Comparison of ENCODE assay signal across 8 mouse cellular contexts in the genomic region with DNA sequence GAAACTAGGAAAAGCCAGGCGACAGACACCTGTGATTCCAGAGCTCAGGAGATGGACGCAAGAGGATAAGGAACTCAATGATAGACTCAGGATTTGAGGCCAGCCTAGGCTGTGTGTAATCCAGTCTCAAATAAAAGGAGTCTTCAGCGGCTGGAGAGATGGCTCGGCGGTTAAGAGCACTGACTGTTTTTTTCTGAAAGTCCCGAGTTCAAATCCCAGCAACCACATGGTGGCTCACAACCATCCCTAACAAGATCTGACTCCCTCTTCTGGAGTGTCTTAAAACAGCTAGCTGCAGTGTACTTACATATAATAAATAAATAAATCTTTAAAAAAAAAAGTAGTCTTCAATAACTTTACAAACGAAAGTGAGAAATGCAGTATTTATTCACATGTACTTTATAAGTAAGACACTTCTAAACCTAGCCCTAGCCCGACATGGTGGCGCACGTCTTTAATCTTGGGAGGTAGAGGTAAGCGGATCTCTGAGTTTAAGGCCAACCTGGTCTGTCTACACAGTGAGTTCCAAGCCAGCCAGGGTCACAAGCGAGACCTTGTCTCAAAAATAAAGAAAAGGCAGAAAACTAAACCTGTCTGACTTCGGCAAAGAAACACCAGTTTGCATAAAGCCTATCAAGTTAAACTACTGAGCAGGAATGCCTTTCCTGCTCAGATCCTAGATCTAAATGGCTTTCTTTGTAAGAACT. TPM values are rescaled to one million over a fixed set of nuclear protein-coding genes. Genes with fewer than 3 reads are reported as not detected.
DNase-seq lines count a peak whose midpoint lies in the region; ATAC-seq and TF ChIP-seq lines count a peak whose summit lies in the region.

No protein-coding gene starts in this region.

- in situ Hi-C loops in CH12.LX (cut with MboI; ENCODE audit: low pct_ligation_motif_present, low pct_unique_long_range_greater_than_20kb, low sequenced_read_pairs), result no loop called here

- peak in 1 of 2 experiments; percentile 46; a peak in 2 of 4 replicates for TF ChIP-seq CTCF in CH12.LX (conservative IDR thresholded peaks at IDR 0.05 in 1 of 2, IDR thresholded peaks at IDR 0.05 in 1 of 2; ENCODE audit: low read depth in 2 of 2, low read length in 2 of 2)
- TF ChIP-seq CTCF in cortical plate, adult 2 months (IDR thresholded peaks at IDR 0.05; ENCODE audit: extremely low read depth, insufficient read depth, low read length), result no peak

- no peak for TF ChIP-seq POLR2A in CH12.LX (IDR thresholded peaks at IDR 0.05; ENCODE audit: low read depth, low read length)
- TF ChIP-seq POLR2A in cortical plate, adult 2 months (IDR thresholded peaks at IDR 0.05; ENCODE audit: extremely low read depth, insufficient read depth, low read length), result no peak
- no peak for TF ChIP-seq POLR2A in limb, embryonic 14.5 days (IDR thresholded peaks at IDR 0.05; ENCODE audit: borderline replicate concordance, extremely low read depth, insufficient read depth, insufficient read length)

- H3K27ac ChIP-seq in CH12.LX (ENCODE audit: insufficient read depth, low read depth), result peak overlapping the region; percentile 88
- H3K27ac ChIP-seq in cortical plate, adult 2 months (ENCODE audit: insufficient read depth, low read length), result no peak overlapping the region
- peak overlapping the region; percentile 97 for H3K27ac ChIP-seq in hindbrain, embryonic 10.5 days
- H3K27ac ChIP-seq in limb, embryonic 14.5 days (replicated peaks; ENCODE audit: low read depth, low read length), result peak overlapping the region; percentile 97
- H3K27ac ChIP-seq in neural tube, embryonic 14.5 days (ENCODE audit: low read depth, low read length), result peak overlapping the region; percentile 94

- TF ChIP-seq RAD21 in CH12.LX (IDR thresholded peaks at IDR 0.05; ENCODE audit: low read depth, low read length), result no peak; the same call in 1 of the 2 replicates

- dilution Hi-C loops in CH12.LX (cut with MboI; ENCODE audit: extremely low pct_ligation_motif_present, extremely low pct_unique_long_range_greater_than_20kb, low sequenced_read_pairs), result no loop called here

- DNase-seq in 3T3-L1 (ENCODE audit: low read depth, low spot score) (peak; percentile 58), CH12.LX (ENCODE audit: extremely low read depth) (peak; percentile 21)
- peak; percentile 3 for DNase-seq in hindbrain, embryonic 10.5 days (ENCODE audit: low spot score)
- peak; percentile 21 for DNase-seq in limb, embryonic 14.5 days (ENCODE audit: low spot score)
- no peak for DNase-seq in frontal cortex, postnatal 14 days (ENCODE audit: low spot score in 2 of 2)
- DNase-seq in layer of hippocampus, adult 9-10 months (ENCODE audit: low spot score), result no peak

- no peaks in the 10 kb centered on the region for H3K27me3 ChIP-seq in CH12.LX (replicated peaks)
- no peaks in the 10 kb centered on the region for H3K27me3 ChIP-seq in hindbrain, embryonic 10.5 days (ENCODE audit: insufficient read depth, poor library complexity, severe bottlenecking)
- H3K27me3 ChIP-seq in limb, embryonic 14.5 days (ENCODE audit: control insufficient read depth, insufficient read depth, low read length), result no peaks in the 10 kb centered on the region
- H3K27me3 ChIP-seq in neural tube, embryonic 14.5 days (ENCODE audit: control insufficient read depth, insufficient read depth, low read length), result no peaks in the 10 kb centered on the region

- peak overlapping the region; percentile 82 for H3K9ac ChIP-seq in CH12.LX (ENCODE audit: insufficient read depth, low read depth)
- H3K9ac ChIP-seq in limb, embryonic 14.5 days (ENCODE audit: low read depth, low read length, severe bottlenecking), result peak overlapping the region; percentile 94
- H3K9ac ChIP-seq in neural tube, embryonic 14.5 days (replicated peaks; ENCODE audit: low read depth, low read length), result peak overlapping the region; percentile 91

- 32% methylated on average over 13 of the region's 13 CpGs for WGBS in hindbrain, embryonic 10.5 days
- 25% methylated on average over 13 of the region's 13 CpGs for WGBS in limb, embryonic 14.5 days
- whole genome bisulfite sequencing in neural tube, embryonic 14.5 days, result 27% methylated on average over 13 of the region's 13 CpGs

- no peak for ATAC-seq in limb, embryonic 14.5 days (ENCODE audit: low FRiP score, low read depth)
- ATAC-seq in neural tube, embryonic 14.5 days (ENCODE audit: low read depth), result no peak

- peaks cover 8 to 18% of the 10 kb centered on the region in 2 experiments for H3K4me1 ChIP-seq in CH12.LX (ENCODE audit: control insufficient read depth in 1 of 2, insufficient read depth in 2 of 2)
- H3K4me1 ChIP-seq in cortical plate, adult 2 months (ENCODE audit: control insufficient read depth, insufficient read depth, low read length), result peaks cover 4% of the 10 kb centered on the region; the same call in 1 of the 2 replicates
- peaks cover 21% of the 10 kb centered on the region for H3K4me1 ChIP-seq in hindbrain, embryonic 10.5 days (replicated peaks)
- peaks cover 2% of the 10 kb centered on the region; the same call in 1 of the 2 replicates for H3K4me1 ChIP-seq in limb, embryonic 14.5 days (ENCODE audit: control insufficient read depth, insufficient read depth, low read length)
- H3K4me1 ChIP-seq in neural tube, embryonic 14.5 days (ENCODE audit: control insufficient read depth, insufficient read depth, low read length), result peaks cover 14% of the 10 kb centered on the region

- H3K4me2 ChIP-seq in CH12.LX (ENCODE audit: insufficient read depth, low read depth, poor library complexity, severe bottlenecking), result peak overlapping the region; percentile 84
- peak overlapping the region; percentile 50 for H3K4me2 ChIP-seq in limb, embryonic 14.5 days (replicated peaks; ENCODE audit: low read depth, low read length, severe bottlenecking)
- peak overlapping the region; percentile 71 for H3K4me2 ChIP-seq in neural tube, embryonic 14.5 days (ENCODE audit: low read depth, low read length)

- H3K9me3 ChIP-seq in CH12.LX (replicated peaks; ENCODE audit: low read length), result no peaks in the 10 kb centered on the region
- H3K9me3 ChIP-seq in hindbrain, embryonic 10.5 days, result no peaks in the 10 kb centered on the region
- H3K9me3 ChIP-seq in limb, embryonic 14.5 days (ENCODE audit: control insufficient read depth, low read length), result no peaks in the 10 kb centered on the region
- no peaks in the 10 kb centered on the region for H3K9me3 ChIP-seq in neural tube, embryonic 14.5 days (ENCODE audit: control insufficient read depth, low read length)

- peaks cover 30% of the 10 kb centered on the region for H3K79me2 ChIP-seq in CH12.LX (replicated peaks; ENCODE audit: control insufficient read depth, extremely low read depth, insufficient read depth, poor library complexity, severe bottlenecking)

- H3K36me3 ChIP-seq in CH12.LX (replicated peaks in 1 of 2; ENCODE audit: control insufficient read depth in 1 of 2, insufficient read depth in 1 of 2, low read length in 1 of 2), result no peaks in the 10 kb centered on the region
- H3K36me3 ChIP-seq in hindbrain, embryonic 10.5 days, result no peaks in the 10 kb centered on the region
- H3K36me3 ChIP-seq in limb, embryonic 14.5 days (ENCODE audit: control insufficient read depth, insufficient read depth, low read length), result no peaks in the 10 kb centered on the region
- H3K36me3 ChIP-seq in neural tube, embryonic 14.5 days (ENCODE audit: control insufficient read depth, insufficient read depth, low read length), result no peaks in the 10 kb centered on the region

- no peak for TF ChIP-seq EP300 in CH12.LX (IDR thresholded peaks at IDR 0.05; ENCODE audit: low read length)

- peak overlapping the region; percentile 70 to 93 (median 88) for H3K4me3 ChIP-seq in CH12.LX (replicated peaks in 1 of 3; ENCODE audit: low read depth in 2 of 3, low read length in 2 of 3, poor library complexity in 1 of 3)
- peak overlapping the region; percentile 63 for H3K4me3 ChIP-seq in cortical plate, adult 2 months (ENCODE audit: insufficient read depth, low read length)
- peak overlapping the region; percentile 95 for H3K4me3 ChIP-seq in hindbrain, embryonic 10.5 days
- H3K4me3 ChIP-seq in limb, embryonic 14.5 days (replicated peaks; ENCODE audit: low read length), result peak overlapping the region; percentile 90
- peak overlapping the region; percentile 94 for H3K4me3 ChIP-seq in neural tube, embryonic 14.5 days (ENCODE audit: low read depth, low read length)

TF ChIP-seq in CH12.LX, 34 proteins besides CTCF, POLR2A, EP300 and RAD21:
- TF ChIP-seq ZNF384 (IDR thresholded peaks at IDR 0.05; ENCODE audit: low read depth, low read length) (peak; percentile 36; the same call in 1 of the 2 replicates), MYC (IDR thresholded peaks at IDR 0.05; ENCODE audit: low read depth, low read length) (peak; percentile 69; the same call in 1 of the 2 replicates), SIN3A (IDR thresholded peaks at IDR 0.05; ENCODE audit: low read length) (no peak), TBP (conservative IDR thresholded peaks at IDR 0.05; ENCODE audit: low read depth, low read length) (0 out of 2 replicates have a peak, but pooled peaks have one; percentile 58)
TF ChIP-seq in CH12.LX: peak in this region for 3.

RNA-seq across cellular contexts. Expression of a gene that starts 1.1 kb away (rescaled TPM):
- total RNA-seq in CH12.LX (2012; rRNA removed) (14.1 and 15.7 TPM in 2 replicates), CH12.LX (2014; rRNA removed) (30.1 and 36.7 TPM in 2 replicates)
- polyA plus RNA-seq in CH12.LX (2012; ENCODE audit: insufficient read length, low read depth), result 23.7 and 25.8 TPM in 2 replicates
- polyA plus RNA-seq in cortical plate, adult 2 months (2012; rRNA removed), result 27.9 and 30.7 TPM in 2 replicates
- 28.5 and 40.3 TPM in 2 replicates for polyA plus RNA-seq in hindbrain, embryonic 10.5 days (2016; fragmentation: Nextera tagmentation; extraction: Ambion mirVana)
- polyA plus RNA-seq in limb, embryonic 14.5 days (2012; rRNA removed), result 41.8 and 44.3 TPM in 2 replicates
- polyA plus RNA-seq in limb, embryonic 14.5 days (2014; fragmentation: Nextera tagmentation; extraction: Ambion mirVana), result 43.6 and 49.7 TPM in 2 replicates
- 34.8 and 41.8 TPM in 2 replicates for polyA plus RNA-seq in neural tube, embryonic 14.5 days (2014; fragmentation: Nextera tagmentation; extraction: Ambion mirVana)

RNA-seq across cellular contexts. Expression of a gene that starts 58.1 kb away (rescaled TPM):
- 29.8 and 37.4 TPM in 2 replicates for total RNA-seq in CH12.LX (2012; rRNA removed)
- total RNA-seq in CH12.LX (2014; rRNA removed), result 52.4 and 58.5 TPM in 2 replicates
- polyA plus RNA-seq in CH12.LX (2012; ENCODE audit: insufficient read length, low read depth), result 34.0 and 35.3 TPM in 2 replicates
- polyA plus RNA-seq in cortical plate, adult 2 months (2012; rRNA removed), result 22.3 and 22.8 TPM in 2 replicates
- 29.3 and 30.9 TPM in 2 replicates for polyA plus RNA-seq in hindbrain, embryonic 10.5 days (2016; fragmentation: Nextera tagmentation; extraction: Ambion mirVana)
- polyA plus RNA-seq in limb, embryonic 14.5 days (2012; rRNA removed), result 35.9 and 42.1 TPM in 2 replicates
- 63.3 and 65.4 TPM in 2 replicates for polyA plus RNA-seq in limb, embryonic 14.5 days (2014; fragmentation: Nextera tagmentation; extraction: Ambion mirVana)
- polyA plus RNA-seq in neural tube, embryonic 14.5 days (2014; fragmentation: Nextera tagmentation; extraction: Ambion mirVana), result 39.9 and 40.5 TPM in 2 replicates

Comparison
In these comparisons a context has a peak if more than half of its experiments do, and no peak if none do; other contexts are left out.
1. DNase-seq: peak in 3T3-L1 (single experiment), CH12.LX (single experiment), hindbrain, embryonic 10.5 days (single experiment) and limb, embryonic 14.5 days (single experiment); none in frontal cortex, postnatal 14 days (0 of 2) and layer of hippocampus, adult 9-10 months (single experiment).
2. Peak in every context shown above with its lines, with median percentiles within 50 percentile points of each other: H3K4me2 ChIP-seq, H3K4me3 ChIP-seq and H3K9ac ChIP-seq.